Mouse (Mus musculus) adrenal gland, adult 18-20 months (tissue): ENCODE results near the gene Itsn1. TPM values are rescaled to one million over a fixed set of nuclear protein-coding genes. Genes with fewer than 3 reads are reported as not detected.

Source experiments
- DNase-seq, 2 experiments: peaks; one replicate each; pipeline ENCODE4 v3.0.0; 2021 to 2022; ENCODE audit warnings: low spot score in 2 of 2
- total RNA-seq, 2 experiments: library from RNA; stranded (reverse); gene quantifications; 1 replicate in 1 of 2; 2 replicates in 1 of 2; pipeline ENCODE4 v1.2.3; 2021

Gene Itsn1
- total RNA-seq, 2 experiments from 2014 or later, result 36.5 to 49.3 TPM

GRCm38 (mm10) chr16:91898850-91899848, 170.1 kb downstream of the Itsn1 start:
- DNase-seq, result no peak

GRCm38 (mm10) chr16:91900274-91900673, 171.2 kb downstream of the Itsn1 start:
- DNase-seq, result no peak

GRCm38 (mm10) chr16:91903801-91904506, 174.9 kb downstream of the Itsn1 start:
- no peak for DNase-seq

GRCm38 (mm10) chr16:91905127-91905860, 176.2 kb downstream of the Itsn1 start:
- DNase-seq, result no peak

GRCm38 (mm10) chr16:91905987-91906386, 176.9 kb downstream of the Itsn1 start:
- no peak for DNase-seq

GRCm38 (mm10) chr16:91906672-91907071, 177.6 kb downstream of the Itsn1 start:
- no peak for DNase-seq

GRCm38 (mm10) chr16:91907158-91907557, 178.1 kb downstream of the Itsn1 start:
- DNase-seq, result no peak

GRCm38 (mm10) chr16:91909569-91910335, 180.7 kb downstream of the Itsn1 start:
- no peak for DNase-seq

GRCm38 (mm10) chr16:91917631-91918096, 188.6 kb downstream of the Itsn1 start:
- peak; percentile 80 to 84 for DNase-seq

GRCm38 (mm10) chr16:91918461-91918860, 189.4 kb downstream of the Itsn1 start:
- no peak for DNase-seq

- no peak for DNase-seq
Measured at GRCm38 (mm10) chr16:91919056-91919455, 190.0 kb downstream of the Itsn1 start.

- DNase-seq, result no peak
Measured at GRCm38 (mm10) chr16:91921340-91921739, 192.3 kb downstream of the Itsn1 start.

GRCm38 (mm10) chr16:91922939-91923338, 193.9 kb downstream of the Itsn1 start:
- no peak for DNase-seq

- DNase-seq, result no peak
Measured at GRCm38 (mm10) chr16:91924426-91924825, 195.3 kb downstream of the Itsn1 start.

- no peak for DNase-seq
Measured at GRCm38 (mm10) chr16:91927911-91928630, 199.0 kb downstream of the Itsn1 start.

- DNase-seq, result peak; percentile 78 to 82
Measured at GRCm38 (mm10) chr16:91931078-91932013, 202.3 kb downstream of the Itsn1 start.

GRCm38 (mm10) chr16:91932082-91932690, 203.1 kb downstream of the Itsn1 start:
- DNase-seq, result no peak
